Mouse (Mus musculus): ENCODE data around the gene Pycr1.

- TF ChIP-seq USF1 (IDR thresholded peaks at IDR 0.05; ENCODE audit: low read depth, low read length) = no peak
- TF ChIP-seq ZMIZ1 (IDR thresholded peaks at IDR 0.05; ENCODE audit: low read depth, low read length) = no peak
- no peak for TF ChIP-seq CTCF (conservative IDR thresholded peaks at IDR 0.05 in 1 of 2, IDR thresholded peaks at IDR 0.05 in 1 of 2; ENCODE audit: low read depth in 2 of 2, low read length in 2 of 2)
- TF ChIP-seq MYC (IDR thresholded peaks at IDR 0.05; ENCODE audit: low read depth, low read length) = no peak
- no peak for TF ChIP-seq MAFK (IDR thresholded peaks at IDR 0.05; ENCODE audit: insufficient replicate concordance, low read length)
- no peak for TF ChIP-seq USF2 (conservative IDR thresholded peaks at IDR 0.05; ENCODE audit: low read depth, low read length)
- no peak for TF ChIP-seq EP300 (IDR thresholded peaks at IDR 0.05; ENCODE audit: low read length)
- TF ChIP-seq POLR2A (IDR thresholded peaks at IDR 0.05; ENCODE audit: low read depth, low read length) = no peak
- TF ChIP-seq E2F4 (IDR thresholded peaks at IDR 0.05; ENCODE audit: insufficient replicate concordance, low read depth, low read length) = no peak
- TF ChIP-seq NELFE (IDR thresholded peaks at IDR 0.05; ENCODE audit: low read depth, low read length) = no peak
Measured at GRCm38 (mm10) chr11:120666617-120667016, 23.0 kb upstream of the Pycr1 start.
